Mouse (Mus musculus) right cerebral cortex, adult 18-20 months (tissue): Measurements from ENCODE around the gene Eif3g.

Experiments
- DNase-seq: peaks from one replicate; pipeline ENCODE4 v3.0.0; 2022; ENCODE audit warnings: mixed read lengths

The Eif3g gene

DNA sequence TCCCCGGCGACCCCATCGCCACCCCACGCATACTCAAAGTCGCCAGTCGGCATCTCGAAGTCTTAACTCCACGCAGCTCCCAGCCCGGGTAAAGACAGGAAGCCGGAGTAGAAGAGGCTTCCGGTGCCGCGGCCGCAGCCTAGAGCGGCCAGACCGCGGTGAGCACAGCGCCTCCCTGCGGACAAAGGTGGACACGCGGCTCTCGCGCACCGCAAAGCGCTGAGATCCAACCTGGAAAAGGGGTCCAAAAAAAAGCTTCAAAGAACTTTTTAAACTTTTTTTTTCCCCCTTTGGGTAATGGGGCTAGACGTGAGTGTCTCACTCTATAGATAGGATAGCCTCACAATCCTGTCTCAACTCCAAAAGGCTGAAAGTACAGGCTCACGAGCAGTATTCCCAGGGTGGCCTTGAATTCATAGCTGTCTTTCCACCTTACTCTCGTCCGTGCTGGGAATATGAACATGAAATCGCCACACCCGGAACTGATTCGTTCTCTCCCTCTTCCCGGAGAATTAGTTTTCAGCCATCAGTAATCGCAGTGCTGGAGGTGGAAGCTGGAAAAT, at the start of gene Eif3g:
Gene Eif3g (minus strand): TSS at position 113 of the 563 bp plus-strand sequence.
- DNase-seq: peak; percentile 84

GRCm38 (mm10) chr9:20946066-20946880, 47.9 kb upstream of the Eif3g start:
- DNase-seq: no peak

- DNase-seq: no peak
These were observed 46.4 kb upstream of the Eif3g start for GRCm38 (mm10) chr9:20944697-20945370.

GRCm38 (mm10) chr9:20943911-20944310, 45.5 kb upstream of the Eif3g start:
- no peak for DNase-seq

DNA sequence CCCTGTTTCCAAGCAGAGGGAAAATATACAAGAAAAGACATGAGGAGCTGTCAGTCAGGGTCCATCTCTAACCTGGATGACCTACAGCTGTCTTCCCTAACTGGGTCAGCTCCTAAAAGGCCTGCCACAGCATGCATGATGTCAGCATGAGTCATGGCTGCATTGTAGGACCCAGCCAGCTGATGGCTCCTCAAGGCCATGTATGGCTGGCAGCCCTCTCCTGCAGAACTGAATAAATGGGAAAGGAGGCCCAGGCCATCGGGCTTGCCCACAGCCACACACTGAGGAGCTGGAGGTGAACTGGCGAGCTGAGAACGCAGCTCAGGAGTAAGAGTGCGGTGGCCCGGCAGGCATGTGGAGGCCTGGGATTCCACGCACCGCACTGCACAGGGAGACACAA, 45.0 kb upstream of the Eif3g start:
- DNase-seq: no peak

DNA sequence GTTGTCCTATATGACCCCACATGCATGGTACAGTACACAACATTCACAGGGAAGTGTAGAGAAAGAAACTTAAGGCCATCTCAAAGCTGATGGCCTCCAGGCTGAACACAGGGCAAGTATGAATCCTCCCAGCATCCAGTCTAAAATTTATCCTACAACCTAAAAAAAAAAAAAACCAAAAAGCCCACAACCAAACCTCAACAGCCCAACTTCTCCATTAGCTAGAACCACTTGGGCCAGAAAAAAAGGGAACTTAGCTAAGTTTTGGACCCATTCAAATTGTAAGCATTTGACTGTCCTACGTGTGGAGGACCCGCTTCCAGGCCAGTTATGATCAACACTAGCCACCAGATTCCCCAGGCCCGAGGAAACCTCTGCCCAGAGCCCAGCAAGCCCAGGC, 24.8 kb upstream of the Eif3g start:
- no peak for DNase-seq

- no peak for DNase-seq
These were observed 17.7 kb upstream of the Eif3g start for GRCm38 (mm10) chr9:20916160-20916559.

DNA sequence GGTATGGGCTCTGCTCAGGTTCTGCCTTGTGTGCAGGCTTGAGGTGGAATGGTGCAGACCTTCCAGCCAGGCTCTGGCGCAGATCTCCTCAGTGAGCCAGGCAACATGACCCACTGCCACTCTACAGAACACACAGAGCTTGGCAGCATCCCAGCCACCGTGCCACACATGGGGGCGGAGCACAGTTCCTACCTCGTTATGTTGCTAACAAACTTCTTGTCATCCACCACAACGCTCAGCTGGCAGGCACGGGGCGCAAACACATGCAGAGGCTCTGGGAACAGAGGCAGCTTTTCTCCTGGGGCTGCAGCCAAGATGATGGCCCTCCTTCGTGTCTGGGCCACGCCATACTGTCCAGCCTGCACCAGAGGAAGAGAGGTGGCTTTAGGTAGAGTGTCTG, 11.5 kb upstream of the Eif3g start:
- peak; percentile 68 for DNase-seq

DNA sequence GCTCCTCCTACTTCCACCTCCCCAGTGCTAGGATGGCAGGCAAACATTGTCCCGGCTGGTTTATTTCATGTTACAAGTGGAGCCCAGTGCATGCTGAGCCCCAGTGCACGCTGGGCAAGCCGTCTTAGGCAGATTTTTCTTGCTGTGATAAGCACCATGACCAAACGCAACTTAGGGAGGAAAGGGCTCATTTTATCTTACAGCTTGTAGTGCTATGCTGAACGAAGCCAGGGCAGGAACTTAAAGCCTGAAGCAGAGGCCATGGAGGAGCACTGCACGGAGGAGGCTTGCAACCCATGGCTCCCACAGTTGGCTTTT, 3.7 kb upstream of the Eif3g start:
- DNase-seq: no peak

DNA sequence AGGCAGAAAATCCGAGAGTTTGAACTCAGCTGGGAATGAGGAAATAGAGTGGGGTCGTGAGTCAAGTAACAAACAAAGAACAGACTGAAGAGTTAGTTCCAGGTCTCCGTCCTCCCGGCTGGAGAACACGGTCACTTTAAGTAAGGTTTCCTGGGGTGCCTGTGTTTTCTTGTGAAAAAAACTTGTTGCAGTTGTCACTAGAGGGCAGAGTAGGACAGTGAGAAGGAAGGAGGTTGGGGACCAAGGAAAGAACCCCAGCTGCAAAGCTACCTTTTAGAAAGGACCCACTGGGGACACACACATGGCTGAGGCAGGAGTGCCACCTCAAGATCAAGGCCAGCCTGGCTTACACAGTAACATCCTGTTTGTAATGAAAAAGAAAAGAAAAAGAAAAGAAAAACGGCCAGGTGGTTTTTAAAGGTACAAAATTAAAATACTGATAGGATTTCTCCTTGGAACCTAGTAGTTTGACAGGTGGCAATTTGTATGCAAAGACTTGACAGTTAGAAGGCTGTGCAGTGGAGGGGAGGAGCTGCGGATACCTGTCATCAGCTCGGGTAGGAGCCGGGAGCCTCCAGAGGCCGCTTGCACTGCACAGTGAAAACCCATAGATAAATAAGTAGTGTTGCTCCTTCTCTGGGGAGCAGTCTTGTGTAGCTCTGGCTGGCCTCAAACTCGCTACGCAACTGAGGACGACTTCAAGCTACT, 3.2 kb upstream of the Eif3g start:
- DNase-seq: peak; percentile 37

DNA sequence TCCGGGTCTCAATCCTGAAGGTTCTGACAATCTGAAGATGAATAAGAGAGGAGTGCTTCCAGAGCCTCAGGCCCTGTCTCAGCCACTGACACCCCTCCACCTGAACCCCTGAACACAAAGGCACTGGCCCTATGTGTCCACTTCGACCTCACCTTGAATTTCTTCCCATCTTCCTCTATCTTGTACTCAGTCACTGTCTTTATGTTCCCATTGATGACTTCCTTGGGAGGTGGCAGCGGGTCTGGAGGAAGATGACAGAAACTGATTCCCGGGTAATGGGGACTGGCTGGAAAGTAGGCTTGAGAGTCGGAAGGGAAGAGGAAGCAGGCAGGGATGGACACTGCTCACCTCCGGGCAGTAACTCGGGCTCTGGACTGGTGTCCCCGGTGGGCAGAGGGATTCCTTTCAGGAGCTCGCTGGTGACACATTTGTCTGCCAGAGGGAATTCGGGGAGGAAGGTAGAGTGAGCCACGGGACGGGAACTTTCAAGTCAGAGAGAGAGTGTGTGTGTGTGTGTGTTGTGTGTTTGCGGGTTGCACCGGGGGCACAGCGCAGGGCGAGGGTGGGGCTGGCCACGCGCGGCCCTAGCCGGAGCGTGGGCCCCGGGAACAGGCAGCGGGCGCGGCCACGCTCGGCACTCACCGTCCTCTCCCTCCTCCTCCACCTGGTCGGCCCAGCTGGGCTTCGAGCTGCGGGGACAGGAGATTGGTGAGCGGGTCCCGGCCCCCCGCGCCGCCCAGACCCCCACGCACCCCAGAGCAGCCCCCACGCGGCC, 500 bp downstream of the Eif3g start:
- no peak for DNase-seq

DNA sequence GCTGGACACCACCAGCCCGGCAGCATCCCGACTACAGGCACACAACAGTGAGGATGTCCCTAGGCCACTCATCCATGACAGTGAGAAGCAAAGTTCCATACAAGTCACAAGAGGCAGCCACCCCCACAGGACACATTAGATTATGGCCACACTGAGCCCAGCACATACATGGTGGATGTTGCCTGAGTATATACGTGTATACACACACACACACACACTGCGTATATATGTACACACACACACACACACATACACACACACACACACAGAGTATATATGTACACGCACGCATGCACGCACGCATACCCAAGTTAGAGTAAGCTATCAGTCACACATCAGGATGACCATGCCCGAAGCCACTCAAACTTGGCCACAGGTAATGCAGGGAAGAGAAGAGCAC, 3.0 kb downstream of the Eif3g start:
- DNase-seq: no peak

DNA sequence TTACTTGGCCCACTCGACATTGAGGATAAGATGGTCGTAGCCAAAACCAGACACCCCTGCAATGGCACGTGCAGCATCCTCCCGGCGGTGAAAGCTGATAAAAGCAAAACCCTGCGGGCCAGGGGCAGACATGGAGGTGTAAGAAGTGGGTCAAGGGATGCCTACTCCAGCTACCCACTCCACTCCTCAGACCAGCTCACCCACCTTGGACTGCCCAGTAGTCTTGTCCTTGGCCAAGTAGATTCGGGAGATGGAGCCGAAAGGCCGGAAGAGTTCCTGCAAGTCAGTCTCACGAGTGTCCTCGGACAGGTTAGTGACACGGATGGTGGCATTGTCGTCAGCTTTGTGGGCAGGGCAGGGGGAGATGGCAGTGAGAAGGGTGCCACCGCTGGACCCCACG, 3.8 kb downstream of the Eif3g start:
- no peak for DNase-seq

- no peak for DNase-seq
These were observed 4.7 kb downstream of the Eif3g start for GRCm38 (mm10) chr9:20893590-20894343.

GRCm38 (mm10) chr9:20893069-20893468, 5.4 kb downstream of the Eif3g start:
- DNase-seq: no peak

- DNase-seq: no peak
These were observed 6.2 kb downstream of the Eif3g start for GRCm38 (mm10) chr9:20892104-20892653.

DNA sequence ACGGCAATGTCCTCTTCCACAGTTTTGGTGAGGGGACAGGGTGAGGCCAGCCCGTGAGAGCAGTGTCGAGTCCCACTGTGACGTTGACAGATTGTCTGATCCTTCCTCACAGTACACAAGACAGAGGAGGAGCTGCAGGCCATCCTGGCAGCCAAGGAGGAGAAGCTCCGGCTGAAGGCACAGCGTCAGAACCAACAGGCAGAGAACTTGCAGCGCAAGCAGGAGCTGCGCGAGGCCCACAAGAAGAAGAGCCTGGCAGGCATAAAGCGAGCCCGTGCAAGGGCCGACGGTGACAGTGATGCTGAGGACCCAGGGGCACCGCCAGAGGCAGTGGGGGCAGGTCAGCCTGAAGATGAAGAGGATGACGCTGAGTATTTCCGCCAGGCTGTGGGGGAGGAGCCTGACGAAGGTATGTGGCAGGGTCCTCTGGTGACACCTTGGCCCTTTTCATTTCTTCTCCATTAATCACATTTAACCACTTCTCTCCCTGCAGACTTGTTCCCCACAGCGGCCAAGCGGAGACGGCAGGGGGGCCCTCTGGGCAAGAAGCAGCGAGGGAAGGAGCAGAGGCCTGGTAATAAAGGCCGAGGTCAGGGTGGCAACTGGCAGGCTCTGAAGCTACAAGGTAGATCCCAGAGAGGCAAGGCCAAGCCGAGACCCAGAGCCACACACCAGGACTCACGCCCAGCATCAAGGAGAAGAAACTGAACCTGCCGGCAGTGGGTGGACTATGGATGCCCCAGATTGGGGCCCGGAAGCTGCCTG, 6.9 kb downstream of the Eif3g start:
- no peak for DNase-seq

DNA sequence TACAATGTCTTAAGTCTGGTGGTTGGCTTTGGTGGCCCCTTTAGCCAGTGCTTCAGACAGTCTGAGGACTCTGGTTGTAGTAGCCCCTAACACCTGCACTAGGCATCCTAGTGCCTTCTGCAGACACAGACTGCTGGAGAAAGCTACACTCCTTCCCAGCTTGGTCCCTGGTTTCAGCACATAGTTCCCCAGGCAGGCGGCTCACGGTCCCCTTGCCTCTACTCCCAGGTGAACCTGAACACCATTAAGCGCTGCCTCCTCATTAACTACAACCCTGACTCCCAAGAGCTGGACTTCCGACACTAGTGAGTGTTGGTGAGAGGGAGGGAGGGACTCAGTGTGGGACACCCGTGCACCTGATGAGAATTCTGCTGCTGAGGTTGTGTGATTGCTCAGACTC, 8.0 kb downstream of the Eif3g start:
- DNase-seq: no peak

DNA sequence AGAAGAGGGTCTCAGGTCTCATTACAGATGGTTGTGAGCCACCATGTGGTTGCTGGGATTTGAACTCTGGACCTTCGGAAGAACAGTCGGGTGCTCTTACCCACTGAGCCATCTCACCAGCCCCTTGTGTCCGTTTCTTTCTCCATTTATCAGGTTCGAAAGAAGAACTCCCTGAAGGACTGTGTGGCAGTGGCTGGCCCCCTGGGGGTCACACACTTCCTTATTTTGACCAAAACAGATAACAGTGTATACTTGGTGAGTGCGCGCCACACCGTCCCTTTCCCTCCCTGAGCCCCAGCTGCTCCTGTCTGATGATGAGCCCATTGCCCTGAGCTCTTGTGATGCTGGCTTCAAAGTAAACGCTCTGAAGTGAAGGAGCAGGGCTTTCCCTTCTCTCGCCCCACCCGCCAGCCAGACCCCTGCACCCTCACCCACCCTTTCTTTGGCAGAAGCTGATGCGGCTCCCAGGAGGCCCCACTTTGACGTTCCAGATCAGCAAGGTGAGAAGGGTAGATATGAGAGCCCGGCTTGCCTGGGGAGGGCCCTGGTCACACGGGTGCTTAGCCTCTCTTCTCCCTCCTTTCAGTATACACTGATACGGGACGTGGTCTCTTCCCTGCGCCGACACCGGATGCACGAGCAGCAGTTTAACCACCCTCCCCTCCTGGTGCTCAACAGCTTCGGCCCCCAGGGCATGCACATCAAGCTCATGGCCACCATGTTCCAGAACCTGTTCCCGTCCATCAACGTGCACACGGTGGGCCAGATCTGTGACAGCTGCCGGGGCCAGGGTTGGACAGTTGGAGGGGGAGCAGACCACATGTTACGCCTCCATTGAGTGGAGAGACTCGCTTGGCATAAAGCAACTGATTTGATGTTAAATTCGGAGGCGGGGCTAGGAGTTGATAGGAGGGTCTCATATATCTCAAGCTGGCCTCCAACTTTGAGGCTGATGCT, 9.0 kb downstream of the Eif3g start:
- no peak for DNase-seq

- no peak for DNase-seq
These were observed 10.0 kb downstream of the Eif3g start for GRCm38 (mm10) chr9:20888386-20888765.
